In the genomic region with DNA sequence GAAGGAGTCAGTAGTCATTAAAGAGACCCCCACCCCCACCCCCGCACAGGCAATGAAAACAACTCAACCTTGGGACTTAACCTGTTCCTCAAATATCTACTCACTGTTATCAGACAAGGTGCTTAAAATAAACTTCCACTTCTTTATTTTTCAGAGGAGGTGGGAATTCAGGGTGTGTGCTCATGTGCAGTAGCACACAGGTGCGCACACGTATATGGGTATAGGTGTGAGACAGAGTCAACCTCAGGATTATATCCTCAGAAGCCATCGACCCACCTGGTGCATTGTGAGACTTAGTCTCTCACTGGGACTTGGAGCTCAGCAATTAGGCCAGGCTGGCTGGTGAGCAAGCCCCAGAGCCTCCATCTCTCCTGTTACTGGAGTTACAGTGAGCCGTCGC, we compare ENCODE assay signal across 26 mouse cellular contexts.
"Had no signal": no experiment of that assay in that cellular context is flagged by ENCODE, and none has a peak within 500 bp of the region (broad histone marks: within the 10 kb centered on the region; RNA-seq: fewer than 3 reads in every experiment).

No protein-coding gene starts in this region.

- H3K4me1 ChIP-seq: kidney, embryonic 15.5 days; limb, embryonic 13.5 days; liver, embryonic 12.5 days; liver, embryonic 15.5 days; lung, embryonic 15.5 days; midbrain, embryonic 10.5 days; midbrain, embryonic 13.5 days; neural tube, embryonic 13.5 days had no signal

- H3K4me3 ChIP-seq: kidney, embryonic 15.5 days; limb, embryonic 13.5 days; liver, embryonic 12.5 days; liver, embryonic 15.5 days; lung, embryonic 15.5 days; megakaryocyte, embryonic 14.5 days; midbrain, embryonic 10.5 days; midbrain, embryonic 13.5 days; myocyte; neural tube, embryonic 13.5 days had no signal

- ATAC-seq: liver, embryonic 12.5 days; midbrain, embryonic 13.5 days; midbrain, embryonic 16.5 days had no signal

- H3K9me3 ChIP-seq: kidney, embryonic 15.5 days; limb, embryonic 13.5 days; liver, embryonic 12.5 days; liver, embryonic 15.5 days; lung, embryonic 15.5 days; megakaryocyte, embryonic 14.5 days; midbrain, embryonic 10.5 days; midbrain, embryonic 13.5 days; neural tube, embryonic 13.5 days had no signal

- H3K4me2 ChIP-seq: kidney, embryonic 15.5 days; limb, embryonic 13.5 days; liver, embryonic 12.5 days; liver, embryonic 15.5 days; lung, embryonic 15.5 days; midbrain, embryonic 13.5 days; neural tube, embryonic 13.5 days had no signal

- H3K9ac ChIP-seq: kidney, embryonic 15.5 days; limb, embryonic 13.5 days; liver, embryonic 12.5 days; liver, embryonic 15.5 days; lung, embryonic 15.5 days; midbrain, embryonic 13.5 days; neural tube, embryonic 13.5 days had no signal

- H3K27ac ChIP-seq: kidney, embryonic 15.5 days; limb, embryonic 13.5 days; liver, embryonic 12.5 days; liver, embryonic 15.5 days; lung, embryonic 15.5 days; midbrain, embryonic 10.5 days; midbrain, embryonic 13.5 days; neural tube, embryonic 13.5 days had no signal

- H3K36me3 ChIP-seq: liver, embryonic 15.5 days; lung, embryonic 15.5 days had no signal

- DNase-seq: kidney, adult 11 months; kidney, adult 8-10 months; kidney, postnatal 10 days; kidney, postnatal 4 days; layer of hippocampus, adult 9-11 months; left cerebral cortex, postnatal 4 days; liver; lung, adult 18-20 months; lung, postnatal 10 days; lung, postnatal 36 days; retina, postnatal 1 day; right cerebral cortex, postnatal 25 days; spleen, adult 18-20 months; thymus, adult 18-20 months; thymus, postnatal 36 days had no signal

- H3K27me3 ChIP-seq: kidney, embryonic 15.5 days; limb, embryonic 13.5 days; liver, embryonic 12.5 days; liver, embryonic 15.5 days; lung, embryonic 15.5 days; megakaryocyte, embryonic 14.5 days; midbrain, embryonic 13.5 days; neural tube, embryonic 13.5 days had no signal
